Mouse (Mus musculus) stomach, embryonic 15.5 days (tissue): ENCODE measurements at regions not wholly inside any gene's neighbourhood (a gene's known extent, or its start where the extent isn't known, plus 50 kb on each side); places are given as distances from the start of the nearest gene placed in this dataset.
A peak's percentile ranks its signal among the peaks of the same experiment; 100 is the strongest.

Experiments
- ATAC-seq: fragments of 200-750 bp; cut with Nextera tagmentation; 2 replicates; pipeline ENCODE4 v1.8.0; 2017; ENCODE audit warnings: low read depth, moderate number of reproducible peaks, moderate TSS enrichment; ENCODE audit not compliant: insufficient read depth, low FRiP score
- H3K27ac ChIP-seq: fragments of 300-500 bp; sonication (generic); 2 replicates; pipeline ENCODE4 v1.5.1; 2015; ENCODE audit warnings: mild to moderate bottlenecking, inconsistent platforms
- H3K27me3 ChIP-seq: fragments of 300-500 bp; sonication (generic); replicated peaks from 2 replicates; pipeline ENCODE4 v1.6.1; 2015; ENCODE audit warnings: inconsistent platforms
- H3K36me3 ChIP-seq: fragments of 300-500 bp; sonication (generic); 2 replicates; pipeline ENCODE4 v1.6.1; 2015; ENCODE audit warnings: inconsistent platforms
- H3K4me1 ChIP-seq: fragments of 300-500 bp; sonication (generic); 2 replicates; pipeline ENCODE4 v1.6.1; 2015; ENCODE audit warnings: inconsistent platforms
- H3K4me2 ChIP-seq: fragments of 300-500 bp; sonication (generic); 2 replicates; pipeline ENCODE4 v1.6.1; 2015; ENCODE audit warnings: mild to moderate bottlenecking, inconsistent platforms
- H3K4me3 ChIP-seq: fragments of 300-500 bp; sonication (generic); replicated peaks from 2 replicates; pipeline ENCODE4 v1.5.1; 2015; ENCODE audit warnings: inconsistent platforms
- H3K9ac ChIP-seq: fragments of 300-500 bp; sonication (generic); 2 replicates; pipeline ENCODE4 v1.6.1; 2015; ENCODE audit warnings: inconsistent platforms
- H3K9me3 ChIP-seq: fragments of 300-500 bp; sonication (generic); 2 replicates; pipeline ENCODE4 v1.6.1; 2016; ENCODE audit warnings: inconsistent platforms
- WGBS: fragments of 180-500 bp; shearing (Covaris S2); methylation state at CpG from one replicate; pipeline ENCODE4 v1.1.7; 2015; 5-methylcytosine and 5-hydroxymethylcytosine counted together

DNA sequence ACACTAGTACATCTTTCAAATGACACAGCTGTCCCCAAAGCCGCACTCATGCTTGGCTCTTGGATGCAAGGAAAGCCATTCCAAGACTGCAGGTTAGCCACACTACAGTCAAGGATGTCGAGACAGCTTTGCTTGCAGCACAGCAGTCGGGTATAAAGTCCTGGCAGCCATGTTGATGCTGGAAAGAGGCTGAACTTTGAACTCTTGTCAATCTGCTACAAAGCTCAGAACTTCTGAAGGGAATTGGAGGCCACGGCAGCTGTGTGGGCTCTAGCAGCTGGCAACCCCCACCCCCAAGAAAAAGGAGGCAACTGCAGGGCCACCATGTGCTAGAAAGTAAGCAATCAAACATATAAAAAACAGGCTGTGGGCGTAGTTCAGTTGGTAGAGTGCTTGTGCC, 90.0 kb upstream of the Zcchc2 start:
- H3K27me3 ChIP-seq = no peaks in the 10 kb centered on the region
- H3K9me3 ChIP-seq = no peaks in the 10 kb centered on the region
- ATAC-seq = no peak
- no peaks in the 10 kb centered on the region for H3K4me1 ChIP-seq
- no peak overlapping the region for H3K4me3 ChIP-seq
- H3K4me2 ChIP-seq = no peak overlapping the region
- no peak overlapping the region for H3K9ac ChIP-seq
- H3K27ac ChIP-seq = no peak overlapping the region
- WGBS = 59% methylated on average over 5 of the region's 5 CpGs
- H3K36me3 ChIP-seq = no peaks in the 10 kb centered on the region

DNA sequence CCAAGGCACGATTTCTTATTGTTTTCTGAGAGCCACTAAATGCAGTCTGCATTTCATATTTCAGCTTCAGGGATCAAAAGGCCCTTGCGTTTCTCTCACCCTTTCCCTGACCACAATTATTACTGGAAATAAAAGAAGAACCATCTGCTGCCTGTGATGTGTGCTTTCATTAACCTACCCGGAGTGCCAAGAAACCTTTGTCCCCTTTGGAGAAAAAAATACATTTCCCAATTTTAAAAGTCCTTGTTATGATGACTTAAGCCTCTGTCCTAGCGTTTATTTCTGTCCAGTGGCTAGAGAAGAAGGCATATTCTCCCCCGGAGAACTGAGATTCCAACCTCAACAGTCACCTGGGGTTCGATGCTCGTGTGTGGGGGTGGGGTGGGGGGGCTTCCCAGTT, 89.3 kb upstream of the Zcchc2 start:
- Histone ChIP-seq H3K4me2 (no peak overlapping the region), H3K36me3 (no peaks in the 10 kb centered on the region), H3K27ac (no peak overlapping the region), H3K4me1 (no peaks in the 10 kb centered on the region), H3K27me3 (no peaks in the 10 kb centered on the region), H3K9ac (no peak overlapping the region), H3K9me3 (no peaks in the 10 kb centered on the region), H3K4me3 (no peak overlapping the region)
- ATAC-seq = no peak
- 62% methylated on average over 7 of the region's 7 CpGs for WGBS

DNA sequence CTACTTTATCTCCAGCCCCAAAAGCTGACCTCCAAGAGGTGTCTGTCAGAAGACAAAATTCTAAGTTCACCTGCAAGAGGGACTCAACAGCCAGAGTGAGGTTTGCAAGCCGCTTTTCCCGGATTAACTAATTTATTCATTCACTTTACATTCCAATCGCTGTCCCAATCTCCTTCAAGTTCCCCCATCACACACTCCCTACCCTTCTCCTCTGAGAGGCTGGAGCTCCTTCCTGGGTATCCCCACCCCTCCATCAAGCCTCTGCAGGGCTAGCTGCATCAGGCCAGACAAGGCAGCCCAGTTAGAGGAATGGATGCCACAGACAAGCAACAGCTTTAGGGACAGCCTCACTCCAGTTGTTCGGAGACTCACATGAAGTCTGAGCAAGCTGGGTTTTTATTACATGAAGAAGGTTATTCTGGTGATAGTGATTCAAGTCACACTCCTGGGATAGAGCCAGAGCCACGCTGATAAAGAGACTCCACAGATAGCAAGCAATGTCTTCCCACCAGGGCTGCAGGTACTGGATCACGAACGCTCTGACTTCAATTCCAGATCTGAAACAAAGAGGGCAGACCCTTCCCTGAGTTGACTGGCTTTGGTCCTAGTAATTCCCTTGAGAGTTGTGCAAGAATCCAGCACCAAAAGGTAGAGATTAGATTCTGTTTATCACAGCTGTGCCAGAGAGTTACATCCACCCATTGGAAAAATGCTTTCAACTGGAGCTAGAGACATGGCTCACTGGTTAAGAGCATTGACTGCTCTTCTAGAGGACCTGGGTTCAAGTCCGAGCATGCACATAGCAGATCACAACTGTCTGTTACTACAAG, 86.7 kb upstream of the Zcchc2 start:
- H3K9me3 ChIP-seq = no peaks in the 10 kb centered on the region
- H3K4me3 ChIP-seq = no peak overlapping the region
- 68% methylated on average over 8 of the region's 8 CpGs for WGBS
- H3K27me3 ChIP-seq = no peaks in the 10 kb centered on the region
- no peak overlapping the region for H3K4me2 ChIP-seq
- no peaks in the 10 kb centered on the region for H3K36me3 ChIP-seq
- H3K27ac ChIP-seq = no peak overlapping the region
- 0 out of 2 replicates have a peak, but pooled peaks cover 6% of the 10 kb centered on the region for H3K4me1 ChIP-seq
- H3K9ac ChIP-seq = no peak overlapping the region
- no peak for ATAC-seq

DNA sequence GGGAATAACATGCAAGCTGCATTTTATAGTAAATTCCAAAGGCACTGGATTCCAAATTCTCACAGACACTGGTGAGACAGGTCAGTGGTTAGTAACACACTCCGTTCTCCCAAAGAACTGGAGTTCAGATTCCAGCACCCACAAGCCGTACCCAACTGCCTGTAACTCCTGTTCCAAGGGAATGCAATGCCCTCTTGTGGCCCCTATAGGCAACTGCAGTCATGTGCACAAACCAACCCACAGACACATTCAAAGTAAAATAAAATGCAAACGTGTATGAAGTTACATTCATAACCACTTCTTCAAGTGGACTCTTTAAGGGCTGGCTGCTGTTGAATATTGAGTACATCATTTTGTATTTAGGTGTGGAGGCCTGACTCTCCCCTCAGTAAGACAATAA, 85.5 kb upstream of the Zcchc2 start:
- Histone ChIP-seq H3K4me3 (no peak overlapping the region), H3K27me3 (no peaks in the 10 kb centered on the region), H3K4me2 (no peak overlapping the region), H3K36me3 (no peaks in the 10 kb centered on the region), H3K9me3 (no peaks in the 10 kb centered on the region), H3K27ac (no peak overlapping the region), H3K9ac (no peak overlapping the region), H3K4me1 (0 out of 2 replicates have a peak, but pooled peaks cover 7% of the 10 kb centered on the region)
- ATAC-seq = no peak
- 89% methylated on average over 3 of the region's 3 CpGs for WGBS

DNA sequence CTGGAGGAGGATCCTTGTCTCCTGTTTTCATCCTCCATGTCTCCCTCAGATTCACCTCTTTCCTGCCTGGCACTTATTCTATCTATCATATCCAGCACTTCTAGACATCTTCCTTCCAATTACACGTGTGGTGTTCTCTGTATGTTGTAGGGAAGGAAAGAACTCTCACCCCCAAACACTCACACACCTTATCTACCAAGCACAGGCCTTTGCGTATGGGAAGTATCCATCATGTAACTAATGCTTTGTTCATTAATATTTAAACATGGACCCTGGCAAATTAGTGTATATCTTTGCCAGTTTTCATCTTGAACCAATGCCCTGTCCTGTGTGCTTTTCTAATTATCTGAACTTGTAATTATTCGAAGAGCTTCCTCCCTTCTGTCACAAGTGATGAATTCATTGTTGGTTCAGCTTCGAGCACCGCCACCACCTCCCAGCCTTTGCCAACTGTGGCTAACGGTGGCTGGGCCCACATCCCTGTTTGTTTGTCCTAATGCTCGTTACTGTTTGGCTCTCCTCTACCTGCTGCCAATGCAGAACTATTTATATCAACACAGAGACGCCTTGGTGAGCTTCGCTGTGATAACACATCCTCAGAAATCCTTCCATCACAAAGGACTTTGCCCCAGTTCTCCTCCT, 84.3 kb upstream of the Zcchc2 start:
- Histone ChIP-seq H3K27me3 (no peaks in the 10 kb centered on the region), H3K27ac (no peak overlapping the region), H3K4me2 (no peak overlapping the region), H3K4me3 (no peak overlapping the region), H3K9me3 (no peaks in the 10 kb centered on the region), H3K9ac (no peak overlapping the region), H3K4me1 (0 out of 2 replicates have a peak, but pooled peaks cover 7% of the 10 kb centered on the region), H3K36me3 (no peaks in the 10 kb centered on the region)
- WGBS = 54% methylated on average over 9 of the region's 9 CpGs
- ATAC-seq = no peak

DNA sequence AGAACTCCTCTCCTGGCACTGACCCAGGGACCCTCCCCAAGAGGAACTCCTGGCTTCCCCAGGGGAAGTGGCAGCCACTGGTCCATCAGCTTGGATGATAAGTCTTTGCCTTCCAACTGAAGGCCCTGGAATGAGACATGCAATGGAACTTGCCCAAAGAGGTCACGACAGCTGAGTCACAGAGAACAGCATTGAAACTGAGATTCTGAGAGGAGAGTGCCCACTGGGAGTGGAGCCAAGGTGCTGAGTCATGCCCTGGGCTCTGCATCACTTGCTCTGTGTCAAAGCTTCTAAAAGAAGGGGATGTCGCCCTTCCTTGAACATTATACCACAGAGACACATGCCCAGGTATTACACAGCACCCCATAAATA, 83.8 kb upstream of the Zcchc2 start:
- no peak for ATAC-seq
- Histone ChIP-seq H3K9ac (no peak overlapping the region), H3K36me3 (no peaks in the 10 kb centered on the region), H3K4me1 (0 out of 2 replicates have a peak, but pooled peaks cover 7% of the 10 kb centered on the region), H3K9me3 (no peaks in the 10 kb centered on the region), H3K4me3 (no peak overlapping the region), H3K4me2 (no peak overlapping the region), H3K27me3 (no peaks in the 10 kb centered on the region), H3K27ac (no peak overlapping the region)
- 64% methylated on average over 2 of the region's 2 CpGs for WGBS

DNA sequence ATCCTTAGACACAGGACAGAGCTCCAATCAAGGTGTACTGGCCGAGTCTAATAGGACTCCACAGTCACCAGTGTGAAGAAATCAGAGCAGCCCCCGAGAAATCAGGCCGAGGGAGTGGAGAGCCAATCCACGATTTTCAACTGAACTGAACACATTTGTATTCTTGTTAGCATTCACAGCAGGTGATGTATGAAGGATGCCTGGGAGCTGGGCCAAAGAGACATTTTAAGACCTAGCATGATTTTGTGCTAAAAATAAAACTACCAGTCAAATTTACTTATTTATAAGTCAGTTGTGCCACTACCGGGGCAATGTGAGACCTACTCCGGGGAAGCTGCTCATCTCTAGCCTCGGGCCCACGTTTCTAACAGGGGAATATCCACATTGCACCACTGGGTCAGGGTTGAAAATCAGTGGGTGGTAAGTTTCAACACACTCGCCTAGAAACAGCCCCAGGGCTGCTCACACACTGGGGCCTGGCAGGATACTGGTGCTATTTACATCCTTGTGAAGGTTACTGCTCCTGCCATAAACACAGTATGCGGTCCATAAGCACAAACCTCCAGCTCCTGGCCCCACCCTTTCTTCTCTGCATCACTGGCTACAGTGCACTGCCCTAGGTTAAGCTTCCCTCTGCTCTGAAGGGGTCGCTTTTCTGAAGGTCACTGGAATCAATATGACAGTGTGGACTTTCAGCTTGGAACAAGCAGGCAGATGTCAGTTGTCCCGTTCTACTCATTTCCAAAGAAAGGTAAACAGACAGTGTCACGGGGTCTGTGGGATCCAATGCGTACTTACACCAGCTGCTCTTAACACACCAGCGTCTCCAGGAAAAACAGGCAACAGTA, 82.0 kb upstream of the Zcchc2 start:
- Histone ChIP-seq H3K27ac (no peak overlapping the region), H3K9me3 (no peaks in the 10 kb centered on the region), H3K9ac (no peak overlapping the region), H3K4me1 (0 out of 2 replicates have a peak, but pooled peaks cover 7% of the 10 kb centered on the region), H3K36me3 (no peaks in the 10 kb centered on the region), H3K4me3 (no peak overlapping the region), H3K4me2 (no peak overlapping the region), H3K27me3 (no peaks in the 10 kb centered on the region)
- ATAC-seq = peak; percentile 44
- 36% methylated on average over 15 of the region's 15 CpGs for WGBS

DNA sequence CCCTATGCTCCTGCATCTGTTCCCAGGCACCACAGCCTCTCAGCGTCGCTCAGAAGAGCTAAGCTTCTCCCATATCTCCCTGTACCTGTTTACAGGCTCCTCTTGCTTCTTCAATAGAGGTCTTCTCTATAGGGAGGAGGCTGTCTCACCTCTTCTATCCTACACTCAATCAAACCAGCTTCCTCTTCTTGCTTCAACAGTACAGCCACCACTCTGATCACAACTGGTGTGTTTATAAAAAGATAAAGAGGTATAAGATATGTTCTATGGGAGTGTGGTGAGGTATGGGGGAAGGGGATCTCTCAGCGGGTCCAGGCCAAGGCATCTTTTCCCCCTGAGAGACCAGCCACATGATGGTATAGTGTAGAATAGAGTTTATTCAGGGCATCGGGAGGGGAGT, 81.1 kb upstream of the Zcchc2 start:
- 0 out of 2 replicates have a peak, but pooled peaks cover 7% of the 10 kb centered on the region for H3K4me1 ChIP-seq
- no peak overlapping the region for H3K4me2 ChIP-seq
- H3K9me3 ChIP-seq = no peaks in the 10 kb centered on the region
- no peaks in the 10 kb centered on the region for H3K36me3 ChIP-seq
- H3K4me3 ChIP-seq = no peak overlapping the region
- no peak overlapping the region for H3K27ac ChIP-seq
- H3K9ac ChIP-seq = no peak overlapping the region
- no peaks in the 10 kb centered on the region for H3K27me3 ChIP-seq
- 60% methylated on average over 4 of the region's 4 CpGs for WGBS
- no peak for ATAC-seq

DNA sequence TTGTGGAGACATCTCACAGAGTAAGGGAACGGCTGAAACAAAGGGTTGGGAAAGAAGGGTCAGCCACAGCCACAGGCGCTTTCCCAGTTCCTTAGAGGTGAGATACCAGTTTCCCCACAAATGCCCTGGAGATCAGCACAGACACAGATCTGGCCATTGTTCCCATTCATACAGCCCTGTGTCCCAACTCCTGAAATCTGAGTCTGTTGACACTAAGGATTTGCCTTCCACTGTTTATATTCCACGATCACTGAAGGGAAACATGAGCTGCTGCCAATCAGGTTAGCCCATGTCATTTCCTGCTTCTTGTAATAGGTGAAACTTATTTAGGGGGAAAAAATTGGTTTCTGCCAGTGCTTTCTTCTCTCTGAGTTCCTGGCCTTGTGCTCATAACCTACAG, 78.5 kb upstream of the Zcchc2 start:
- 35% methylated on average over 3 of the region's 3 CpGs for WGBS
- H3K4me3 ChIP-seq = no peak overlapping the region
- H3K4me1 ChIP-seq = 0 out of 2 replicates have a peak, but pooled peaks cover 4% of the 10 kb centered on the region
- no peak for ATAC-seq
- H3K4me2 ChIP-seq = no peak overlapping the region
- no peaks in the 10 kb centered on the region for H3K27me3 ChIP-seq
- H3K9ac ChIP-seq = no peak overlapping the region
- H3K36me3 ChIP-seq = no peaks in the 10 kb centered on the region
- no peak overlapping the region for H3K27ac ChIP-seq
- no peaks in the 10 kb centered on the region for H3K9me3 ChIP-seq

DNA sequence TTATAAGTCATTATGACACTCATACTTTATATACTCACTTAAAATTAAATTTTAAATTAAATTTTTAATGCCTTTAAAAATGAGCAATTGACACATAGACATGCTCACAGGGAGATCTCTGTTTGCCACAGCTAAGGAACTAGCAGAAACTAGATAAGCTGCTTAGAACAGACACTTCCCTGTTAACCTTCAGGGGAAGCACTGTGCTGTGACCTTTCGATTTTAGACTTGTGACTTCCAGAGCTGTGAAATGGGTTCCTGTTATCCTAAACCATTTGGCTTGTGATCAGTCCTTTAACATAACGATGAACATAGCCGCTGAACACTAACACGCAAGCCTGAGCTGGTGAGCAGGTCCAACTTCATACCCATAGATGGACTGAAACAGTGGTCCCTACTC, 68.4 kb upstream of the Zcchc2 start:
- no peaks in the 10 kb centered on the region for H3K36me3 ChIP-seq
- H3K4me3 ChIP-seq = no peak overlapping the region
- H3K9me3 ChIP-seq = no peaks in the 10 kb centered on the region
- 86% methylated on average over 4 of the region's 4 CpGs for WGBS
- no peak overlapping the region for H3K4me2 ChIP-seq
- H3K4me1 ChIP-seq = no peaks in the 10 kb centered on the region
- no peaks in the 10 kb centered on the region for H3K27me3 ChIP-seq
- H3K27ac ChIP-seq = no peak overlapping the region
- ATAC-seq = no peak
- no peak overlapping the region for H3K9ac ChIP-seq

DNA sequence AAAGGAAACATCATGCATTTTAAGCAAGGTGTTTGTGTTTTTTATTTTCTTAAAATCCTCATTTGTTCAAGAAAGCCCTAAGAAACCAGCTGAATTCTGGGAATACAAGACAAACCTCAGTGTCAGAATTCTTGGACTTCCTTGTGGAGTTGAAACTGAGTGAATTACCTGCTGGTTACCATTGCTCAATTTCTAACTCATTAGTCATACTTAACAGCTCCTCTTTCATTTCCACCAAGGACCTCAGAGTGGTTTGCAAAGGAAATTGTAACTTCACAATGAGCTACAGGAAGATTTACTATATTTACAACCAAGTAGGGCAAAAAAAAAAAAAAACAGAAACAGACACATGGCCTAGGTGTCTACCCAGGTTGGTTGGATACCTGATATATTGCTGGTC, 67.6 kb upstream of the Zcchc2 start:
- no peaks in the 10 kb centered on the region for H3K36me3 ChIP-seq
- no peak for ATAC-seq
- no peaks in the 10 kb centered on the region for H3K9me3 ChIP-seq
- H3K9ac ChIP-seq = no peak overlapping the region
- H3K4me1 ChIP-seq = no peaks in the 10 kb centered on the region
- H3K27ac ChIP-seq = no peak overlapping the region
- no peaks in the 10 kb centered on the region for H3K27me3 ChIP-seq
- no peak overlapping the region for H3K4me2 ChIP-seq
- H3K4me3 ChIP-seq = no peak overlapping the region

DNA sequence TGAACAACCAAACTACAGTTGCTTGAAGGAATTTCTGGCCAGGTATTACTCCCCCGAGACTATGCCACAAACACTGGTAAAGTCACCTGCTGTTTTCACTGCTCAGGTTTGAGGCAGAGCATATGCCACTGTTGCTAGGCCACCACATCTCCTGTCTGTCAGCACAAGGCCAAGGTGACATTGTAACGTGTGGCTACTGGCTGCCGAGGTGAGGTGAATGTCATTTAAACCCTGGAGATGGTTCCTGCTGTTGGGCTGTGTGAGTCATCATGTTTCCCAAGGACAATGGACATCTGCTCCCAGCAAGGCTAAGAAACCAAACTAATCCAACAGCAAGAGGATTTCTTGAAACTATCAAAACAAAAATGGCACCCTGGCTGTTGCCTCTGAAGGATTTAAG, 67.2 kb upstream of the Zcchc2 start:
- Histone ChIP-seq H3K36me3 (no peaks in the 10 kb centered on the region), H3K4me2 (no peak overlapping the region), H3K9ac (no peak overlapping the region), H3K4me1 (no peaks in the 10 kb centered on the region), H3K27me3 (no peaks in the 10 kb centered on the region), H3K27ac (no peak overlapping the region), H3K4me3 (no peak overlapping the region), H3K9me3 (no peaks in the 10 kb centered on the region)
- no peak for ATAC-seq
- 64% methylated on average over 3 of the region's 3 CpGs for WGBS
